Mouse (Mus musculus) stomach, embryonic 15.5 days (tissue): ENCODE results near the gene Fkbp2. TPM values are rescaled to one million over a fixed set of nuclear protein-coding genes. Genes with fewer than 3 reads are reported as not detected.

Source experiments
- ATAC-seq: fragments of 200-750 bp; cut with Nextera tagmentation; 2 replicates; pipeline ENCODE4 v1.8.0; 2017; ENCODE audit warnings: low read depth, moderate number of reproducible peaks, moderate TSS enrichment; ENCODE audit not compliant: insufficient read depth, low FRiP score
- H3K27ac ChIP-seq: fragments of 300-500 bp; sonication (generic); 2 replicates; pipeline ENCODE4 v1.5.1; 2015; ENCODE audit warnings: mild to moderate bottlenecking, inconsistent platforms
- H3K27me3 ChIP-seq: fragments of 300-500 bp; sonication (generic); replicated peaks from 2 replicates; pipeline ENCODE4 v1.6.1; 2015; ENCODE audit warnings: inconsistent platforms
- H3K36me3 ChIP-seq: fragments of 300-500 bp; sonication (generic); 2 replicates; pipeline ENCODE4 v1.6.1; 2015; ENCODE audit warnings: inconsistent platforms
- H3K4me1 ChIP-seq: fragments of 300-500 bp; sonication (generic); 2 replicates; pipeline ENCODE4 v1.6.1; 2015; ENCODE audit warnings: inconsistent platforms
- H3K4me2 ChIP-seq: fragments of 300-500 bp; sonication (generic); 2 replicates; pipeline ENCODE4 v1.6.1; 2015; ENCODE audit warnings: mild to moderate bottlenecking, inconsistent platforms
- H3K4me3 ChIP-seq: fragments of 300-500 bp; sonication (generic); replicated peaks from 2 replicates; pipeline ENCODE4 v1.5.1; 2015; ENCODE audit warnings: inconsistent platforms
- H3K9ac ChIP-seq: fragments of 300-500 bp; sonication (generic); 2 replicates; pipeline ENCODE4 v1.6.1; 2015; ENCODE audit warnings: inconsistent platforms
- H3K9me3 ChIP-seq: fragments of 300-500 bp; sonication (generic); 2 replicates; pipeline ENCODE4 v1.6.1; 2016; ENCODE audit warnings: inconsistent platforms
- WGBS: fragments of 180-500 bp; shearing (Covaris S2); methylation state at CpG from one replicate; pipeline ENCODE4 v1.1.7; 2015; 5-methylcytosine and 5-hydroxymethylcytosine counted together
- polyA plus RNA-seq: library from polyadenylated mRNA; unstranded; fragments of >200 nt; fragmentation: Nextera tagmentation; extraction: Ambion mirVana; gene quantifications from 2 replicates; pipeline ENCODE4 v1.2.1, GENCODE M21; 2015

The Fkbp2 gene
- polyA plus RNA-seq, 1 experiment from 2014 or later, result 156 TPM

GRCm38 (mm10) chr19:6968491-6969271 is 11.6 kb downstream of the Fkbp2 start:
- Histone ChIP-seq H3K36me3 (peaks cover 34% of the 10 kb centered on the region), H3K27ac (peak overlapping the region; percentile 62), H3K27me3 (no peaks in the 10 kb centered on the region), H3K9ac (peak overlapping the region; percentile 45), H3K4me1 (peaks cover 46% of the 10 kb centered on the region), H3K4me2 (peak overlapping the region; percentile 81), H3K9me3 (no peaks in the 10 kb centered on the region), H3K4me3 (peak overlapping the region; percentile 69)
- ATAC-seq, result peak; percentile 42; the same call in 1 of the 2 replicates
- WGBS, result 9% methylated on average over 15 of the region's 15 CpGs

DNA sequence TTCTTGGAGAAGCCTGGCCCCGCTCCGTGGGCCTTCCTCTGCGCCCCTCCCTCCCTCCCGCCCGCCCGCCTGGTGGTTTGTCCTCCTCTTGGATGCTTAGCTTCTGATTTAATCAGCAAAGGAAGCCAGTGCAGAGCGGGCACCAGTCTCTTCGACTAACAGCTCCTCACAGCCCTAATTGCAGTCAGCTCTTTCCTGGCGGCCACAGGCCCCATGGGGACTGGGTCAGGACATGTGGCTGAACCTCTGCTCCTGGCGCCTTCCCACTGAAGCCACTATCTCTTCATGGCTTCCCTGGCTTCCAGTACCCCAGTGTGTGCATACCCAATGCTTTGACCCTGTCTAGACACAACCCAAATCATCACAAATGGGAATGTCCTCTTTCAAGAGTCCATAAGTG is 23.8 kb downstream of the Fkbp2 start:
- no peak overlapping the region for H3K9ac ChIP-seq
- no peak overlapping the region for H3K27ac ChIP-seq
- no peaks in the 10 kb centered on the region for H3K27me3 ChIP-seq
- no peak for ATAC-seq
- WGBS, result 83% methylated on average over 10 of the region's 10 CpGs
- no peaks in the 10 kb centered on the region for H3K9me3 ChIP-seq
- no peak overlapping the region for H3K4me2 ChIP-seq
- peaks cover 62% of the 10 kb centered on the region for H3K36me3 ChIP-seq
- peaks cover 12% of the 10 kb centered on the region for H3K4me1 ChIP-seq
- no peak overlapping the region for H3K4me3 ChIP-seq

GRCm38 (mm10) chr19:6955424-6955823 is 24.9 kb downstream of the Fkbp2 start:
- Histone ChIP-seq H3K36me3 (peaks cover 57% of the 10 kb centered on the region), H3K4me2 (no peak overlapping the region), H3K9me3 (no peaks in the 10 kb centered on the region), H3K9ac (no peak overlapping the region), H3K4me1 (peaks cover 12% of the 10 kb centered on the region), H3K27ac (no peak overlapping the region), H3K4me3 (no peak overlapping the region), H3K27me3 (no peaks in the 10 kb centered on the region)
- 62% methylated on average over 7 of the region's 7 CpGs for WGBS
- ATAC-seq, result no peak

- H3K36me3 ChIP-seq, result peaks cover 45% of the 10 kb centered on the region
These were observed 26.3 kb downstream of the Fkbp2 start for GRCm38 (mm10) chr19:6954046-6954445.

DNA sequence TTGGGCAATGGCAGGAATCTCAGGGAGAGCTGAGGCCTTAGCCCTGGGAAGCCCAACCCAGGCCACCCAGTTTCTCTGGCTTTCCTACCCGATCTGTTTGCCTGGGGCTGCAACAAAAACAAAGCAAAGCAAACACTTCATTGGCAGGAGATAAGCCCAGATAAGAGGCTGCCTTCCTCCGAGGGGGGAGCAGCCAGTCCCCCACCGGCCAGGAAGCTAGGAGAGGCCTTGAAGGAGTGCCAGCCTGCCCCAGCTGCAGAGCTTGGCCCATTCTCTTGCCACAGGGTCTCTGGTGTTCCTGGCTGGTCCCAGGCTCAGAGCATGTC is 27.6 kb downstream of the Fkbp2 start:
- peak; percentile 29 for ATAC-seq
- Histone ChIP-seq H3K4me1 (peaks cover 15% of the 10 kb centered on the region), H3K4me3 (peak overlapping the region; percentile 59), H3K4me2 (peak overlapping the region; percentile 78), H3K27ac (peak overlapping the region; percentile 97), H3K27me3 (no peaks in the 10 kb centered on the region), H3K9me3 (no peaks in the 10 kb centered on the region), H3K9ac (peak overlapping the region; percentile 4; the same call in 1 of the 2 replicates), H3K36me3 (peaks cover 33% of the 10 kb centered on the region)
- 8% methylated on average over 3 of the region's 3 CpGs for WGBS

More at GRCm38 (mm10) chr19:6954046-6954445, 26.3 kb downstream of the Fkbp2 start:
- H3K27me3 ChIP-seq, result no peaks in the 10 kb centered on the region
- peaks cover 15% of the 10 kb centered on the region for H3K4me1 ChIP-seq
- no peak overlapping the region for H3K9ac ChIP-seq
- H3K4me3 ChIP-seq, result no peak overlapping the region
- no peaks in the 10 kb centered on the region for H3K9me3 ChIP-seq
- ATAC-seq, result no peak
- WGBS, result 49% methylated on average over 9 of the region's 9 CpGs
- no peak overlapping the region for H3K27ac ChIP-seq
- no peak overlapping the region for H3K4me2 ChIP-seq

- peak overlapping the region; percentile 78 for H3K4me2 ChIP-seq
- peak overlapping the region; percentile 59 for H3K4me3 ChIP-seq
- H3K27me3 ChIP-seq, result no peaks in the 10 kb centered on the region
- H3K4me1 ChIP-seq, result peaks cover 16% of the 10 kb centered on the region
- H3K9me3 ChIP-seq, result no peaks in the 10 kb centered on the region
- peak; percentile 29 for ATAC-seq
- H3K9ac ChIP-seq, result peak overlapping the region; percentile 4
- 3% methylated on average over 31 of the region's 31 CpGs for WGBS
- H3K36me3 ChIP-seq, result peaks cover 28% of the 10 kb centered on the region
- peak overlapping the region; percentile 97 for H3K27ac ChIP-seq
These were observed 28.1 kb downstream of the Fkbp2 start for GRCm38 (mm10) chr19:6951994-6952711.

- Histone ChIP-seq H3K9ac (peak overlapping the region; percentile 75), H3K4me3 (peak overlapping the region; percentile 59), H3K36me3 (peaks cover 21% of the 10 kb centered on the region), H3K27ac (peak overlapping the region; percentile 97), H3K4me1 (peaks cover 18% of the 10 kb centered on the region), H3K4me2 (peak overlapping the region; percentile 78), H3K9me3 (no peaks in the 10 kb centered on the region), H3K27me3 (no peaks in the 10 kb centered on the region)
- ATAC-seq, result peak; percentile 72
- WGBS, result under 1% methylated on average over 35 of the region's 35 CpGs
These were observed 28.8 kb downstream of the Fkbp2 start for GRCm38 (mm10) chr19:6951381-6951968.

- H3K4me2 ChIP-seq, result peak overlapping the region; percentile 78
- no peaks in the 10 kb centered on the region for H3K9me3 ChIP-seq
- peak overlapping the region; percentile 75 for H3K9ac ChIP-seq
- peak overlapping the region; percentile 97 for H3K27ac ChIP-seq
- peak; percentile 15; the same call in 1 of the 2 replicates for ATAC-seq
- peaks cover 18% of the 10 kb centered on the region for H3K4me1 ChIP-seq
- H3K27me3 ChIP-seq, result no peaks in the 10 kb centered on the region
- H3K36me3 ChIP-seq, result peaks cover 14% of the 10 kb centered on the region
- H3K4me3 ChIP-seq, result peak overlapping the region; percentile 59
- WGBS, result under 1% methylated on average over 28 of the region's 28 CpGs
These were observed 29.6 kb downstream of the Fkbp2 start for GRCm38 (mm10) chr19:6950613-6951153.

GRCm38 (mm10) chr19:6949951-6950350 is 30.4 kb downstream of the Fkbp2 start:
- 58% methylated on average over 5 of the region's 5 CpGs for WGBS

DNA sequence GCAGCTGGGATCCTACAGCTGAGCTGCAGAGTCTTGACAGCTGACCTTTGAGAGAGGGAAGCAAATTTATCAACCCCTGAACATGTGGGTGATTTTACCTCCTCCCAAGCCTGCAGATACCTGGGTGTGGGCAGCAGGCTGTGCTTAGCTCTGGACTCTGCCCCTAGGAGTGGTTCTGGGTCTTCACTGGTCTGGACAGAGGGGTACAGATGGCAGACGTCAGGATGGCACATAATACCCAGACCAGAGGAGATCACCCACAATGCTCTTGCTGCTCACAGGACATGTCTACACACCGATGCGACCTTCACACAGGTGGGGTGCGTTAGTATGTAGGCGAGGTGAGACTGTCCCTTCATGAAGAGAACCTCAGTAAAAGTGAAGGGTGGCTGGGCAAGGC is 30.8 kb downstream of the Fkbp2 start:
- Histone ChIP-seq H3K4me3 (no peak overlapping the region), H3K4me2 (0 out of 2 replicates have a peak overlapping the region, but pooled peaks have one; percentile 78), H3K9ac (no peak overlapping the region), H3K36me3 (0 out of 2 replicates have a peak, but pooled peaks cover 4% of the 10 kb centered on the region), H3K4me1 (peaks cover 18% of the 10 kb centered on the region), H3K27ac (no peak overlapping the region), H3K27me3 (no peaks in the 10 kb centered on the region), H3K9me3 (no peaks in the 10 kb centered on the region)
- ATAC-seq, result no peak
- WGBS, result 80% methylated on average over 5 of the region's 5 CpGs

More at GRCm38 (mm10) chr19:6949951-6950350, 30.4 kb downstream of the Fkbp2 start:
- peaks cover 18% of the 10 kb centered on the region for H3K4me1 ChIP-seq
- ATAC-seq, result no peak
- no peak overlapping the region for H3K9ac ChIP-seq
- peak overlapping the region; percentile 78 for H3K4me2 ChIP-seq
- no peaks in the 10 kb centered on the region for H3K9me3 ChIP-seq
- H3K27me3 ChIP-seq, result no peaks in the 10 kb centered on the region
- H3K4me3 ChIP-seq, result peak overlapping the region; percentile 59
- H3K36me3 ChIP-seq, result peaks cover 7% of the 10 kb centered on the region; the same call in 1 of the 2 replicates
- peak overlapping the region; percentile 97; the same call in 1 of the 2 replicates for H3K27ac ChIP-seq

GRCm38 (mm10) chr19:6948186-6948585 is 32.1 kb downstream of the Fkbp2 start:
- Histone ChIP-seq H3K27me3 (no peaks in the 10 kb centered on the region), H3K4me2 (no peak overlapping the region), H3K27ac (no peak overlapping the region), H3K4me1 (peaks cover 20% of the 10 kb centered on the region), H3K36me3 (no peaks in the 10 kb centered on the region), H3K9ac (no peak overlapping the region), H3K9me3 (no peaks in the 10 kb centered on the region), H3K4me3 (no peak overlapping the region)
- ATAC-seq, result no peak
- WGBS, result 84% methylated on average over 4 of the region's 4 CpGs
